Mouse (Mus musculus): ENCODE measurements around the gene Pak7. TPM values are rescaled to one million over a fixed set of nuclear protein-coding genes. Genes with fewer than 3 reads are reported as not detected.
A peak's percentile ranks its signal among the peaks of the same experiment; 100 is the strongest.

The Pak7 gene
- polyA plus RNA-seq, 1 experiment from 2014 or later = 0.57 TPM

GRCm38 (mm10) chr2:136150752-136151151 lies 237.0 kb downstream of the Pak7 start:
- H3K9me3 ChIP-seq (ENCODE audit: control insufficient read depth, low read length) = no peaks in the 10 kb centered on the region
- H3K36me3 ChIP-seq (ENCODE audit: control insufficient read depth, insufficient read depth, low read length) = no peaks in the 10 kb centered on the region
- no peak overlapping the region for H3K27ac ChIP-seq (replicated peaks in 1 of 2; ENCODE audit: control insufficient read depth in 1 of 2, insufficient read depth in 1 of 2, low read depth in 2 of 2, low read length in 2 of 2)
- H3K4me3 ChIP-seq (ENCODE audit: control insufficient read depth in 1 of 2, insufficient read depth in 1 of 2, low read depth in 1 of 2, low read length in 2 of 2) = no peak overlapping the region
- H3K4me2 ChIP-seq (ENCODE audit: low read length) = no peak overlapping the region
- no peaks in the 10 kb centered on the region for H3K4me1 ChIP-seq (ENCODE audit: control insufficient read depth in 2 of 2, insufficient read depth in 2 of 2, low read length in 2 of 2)
- no peak for ATAC-seq (ENCODE audit: insufficient number of reproducible peaks, insufficient read depth, low FRiP score, low read depth)
- WGBS = 72% methylated on average over 7 of the region's 7 CpGs
- no peak overlapping the region for H3K9ac ChIP-seq (ENCODE audit: low read length)
- no peaks in the 10 kb centered on the region for H3K27me3 ChIP-seq (ENCODE audit: control insufficient read depth, insufficient read depth, low read length)

- Histone ChIP-seq H3K9me3 (ENCODE audit: control insufficient read depth, low read length) (no peaks in the 10 kb centered on the region), H3K4me2 (ENCODE audit: low read length) (no peak overlapping the region), H3K27ac (replicated peaks in 1 of 2; ENCODE audit: control insufficient read depth in 1 of 2, insufficient read depth in 1 of 2, low read depth in 2 of 2, low read length in 2 of 2) (no peak overlapping the region), H3K4me3 (ENCODE audit: control insufficient read depth in 1 of 2, insufficient read depth in 1 of 2, low read depth in 1 of 2, low read length in 2 of 2) (no peak overlapping the region), H3K36me3 (ENCODE audit: control insufficient read depth, insufficient read depth, low read length) (no peaks in the 10 kb centered on the region), H3K27me3 (ENCODE audit: control insufficient read depth, insufficient read depth, low read length) (no peaks in the 10 kb centered on the region), H3K9ac (ENCODE audit: low read length) (no peak overlapping the region), H3K4me1 (ENCODE audit: control insufficient read depth in 2 of 2, insufficient read depth in 2 of 2, low read length in 2 of 2) (no peaks in the 10 kb centered on the region)
- 38% methylated on average over 4 of the region's 4 CpGs for WGBS
- ATAC-seq (ENCODE audit: insufficient number of reproducible peaks, insufficient read depth, low FRiP score, low read depth) = no peak
Observed at GRCm38 (mm10) chr2:136149530-136149929, 238.2 kb downstream of the Pak7 start.

- Histone ChIP-seq H3K27me3 (ENCODE audit: control insufficient read depth, insufficient read depth, low read length) (no peaks in the 10 kb centered on the region), H3K27ac (replicated peaks in 1 of 2; ENCODE audit: control insufficient read depth in 1 of 2, insufficient read depth in 1 of 2, low read depth in 2 of 2, low read length in 2 of 2) (no peak overlapping the region), H3K4me3 (ENCODE audit: control insufficient read depth in 1 of 2, insufficient read depth in 1 of 2, low read depth in 1 of 2, low read length in 2 of 2) (no peak overlapping the region), H3K9ac (ENCODE audit: low read length) (no peak overlapping the region), H3K4me2 (ENCODE audit: low read length) (no peak overlapping the region), H3K4me1 (ENCODE audit: control insufficient read depth in 2 of 2, insufficient read depth in 2 of 2, low read length in 2 of 2) (no peaks in the 10 kb centered on the region), H3K36me3 (ENCODE audit: control insufficient read depth, insufficient read depth, low read length) (no peaks in the 10 kb centered on the region), H3K9me3 (ENCODE audit: control insufficient read depth, low read length) (no peaks in the 10 kb centered on the region)
- ATAC-seq (ENCODE audit: insufficient number of reproducible peaks, insufficient read depth, low FRiP score, low read depth) = peak; percentile 69
- 7% methylated on average over 6 of the region's 6 CpGs for WGBS
Observed at GRCm38 (mm10) chr2:136148999-136149398, 238.8 kb downstream of the Pak7 start.

- Histone ChIP-seq H3K27ac (replicated peaks in 1 of 2; ENCODE audit: control insufficient read depth in 1 of 2, insufficient read depth in 1 of 2, low read depth in 2 of 2, low read length in 2 of 2) (no peak overlapping the region), H3K4me3 (ENCODE audit: control insufficient read depth in 1 of 2, insufficient read depth in 1 of 2, low read depth in 1 of 2, low read length in 2 of 2) (no peak overlapping the region), H3K9me3 (ENCODE audit: control insufficient read depth, low read length) (no peaks in the 10 kb centered on the region), H3K4me2 (ENCODE audit: low read length) (no peak overlapping the region), H3K4me1 (ENCODE audit: control insufficient read depth in 2 of 2, insufficient read depth in 2 of 2, low read length in 2 of 2) (no peaks in the 10 kb centered on the region), H3K9ac (ENCODE audit: low read length) (no peak overlapping the region), H3K36me3 (ENCODE audit: control insufficient read depth, insufficient read depth, low read length) (no peaks in the 10 kb centered on the region), H3K27me3 (ENCODE audit: control insufficient read depth, insufficient read depth, low read length) (no peaks in the 10 kb centered on the region)
- WGBS = 45% methylated on average over 2 of the region's 2 CpGs
- ATAC-seq (ENCODE audit: insufficient number of reproducible peaks, insufficient read depth, low FRiP score, low read depth) = no peak
Observed at GRCm38 (mm10) chr2:136140807-136141206, 247.0 kb downstream of the Pak7 start.

- Histone ChIP-seq H3K9ac (ENCODE audit: low read length) (no peak overlapping the region), H3K4me2 (ENCODE audit: low read length) (no peak overlapping the region), H3K4me1 (ENCODE audit: control insufficient read depth in 2 of 2, insufficient read depth in 2 of 2, low read length in 2 of 2) (no peaks in the 10 kb centered on the region), H3K36me3 (ENCODE audit: control insufficient read depth, insufficient read depth, low read length) (no peaks in the 10 kb centered on the region), H3K27ac (replicated peaks in 1 of 2; ENCODE audit: control insufficient read depth in 1 of 2, insufficient read depth in 1 of 2, low read depth in 2 of 2, low read length in 2 of 2) (no peak overlapping the region), H3K4me3 (ENCODE audit: control insufficient read depth in 1 of 2, insufficient read depth in 1 of 2, low read depth in 1 of 2, low read length in 2 of 2) (no peak overlapping the region), H3K9me3 (ENCODE audit: control insufficient read depth, low read length) (no peaks in the 10 kb centered on the region), H3K27me3 (ENCODE audit: control insufficient read depth, insufficient read depth, low read length) (no peaks in the 10 kb centered on the region)
- 49% methylated on average over 4 of the region's 4 CpGs for WGBS
- no peak for ATAC-seq (ENCODE audit: insufficient number of reproducible peaks, insufficient read depth, low FRiP score, low read depth)
Observed at GRCm38 (mm10) chr2:136139159-136140069, 248.4 kb downstream of the Pak7 start.

GRCm38 (mm10) chr2:136138451-136138850 lies 249.3 kb downstream of the Pak7 start:
- no peak overlapping the region for H3K9ac ChIP-seq (ENCODE audit: low read length)
- H3K4me2 ChIP-seq (ENCODE audit: low read length) = no peak overlapping the region
- no peaks in the 10 kb centered on the region for H3K9me3 ChIP-seq (ENCODE audit: control insufficient read depth, low read length)
- no peak for ATAC-seq (ENCODE audit: insufficient number of reproducible peaks, insufficient read depth, low FRiP score, low read depth)
- H3K27ac ChIP-seq (replicated peaks in 1 of 2; ENCODE audit: control insufficient read depth in 1 of 2, insufficient read depth in 1 of 2, low read depth in 2 of 2, low read length in 2 of 2) = no peak overlapping the region
- no peaks in the 10 kb centered on the region for H3K27me3 ChIP-seq (ENCODE audit: control insufficient read depth, insufficient read depth, low read length)
- H3K4me3 ChIP-seq (ENCODE audit: control insufficient read depth in 1 of 2, insufficient read depth in 1 of 2, low read depth in 1 of 2, low read length in 2 of 2) = no peak overlapping the region
- no peaks in the 10 kb centered on the region for H3K36me3 ChIP-seq (ENCODE audit: control insufficient read depth, insufficient read depth, low read length)
- H3K4me1 ChIP-seq (ENCODE audit: control insufficient read depth in 2 of 2, insufficient read depth in 2 of 2, low read length in 2 of 2) = no peaks in the 10 kb centered on the region

- Histone ChIP-seq H3K36me3 (ENCODE audit: control insufficient read depth, insufficient read depth, low read length) (no peaks in the 10 kb centered on the region), H3K9ac (ENCODE audit: low read length) (no peak overlapping the region), H3K27me3 (ENCODE audit: control insufficient read depth, insufficient read depth, low read length) (no peaks in the 10 kb centered on the region), H3K27ac (replicated peaks in 1 of 2; ENCODE audit: control insufficient read depth in 1 of 2, insufficient read depth in 1 of 2, low read depth in 2 of 2, low read length in 2 of 2) (no peak overlapping the region), H3K4me1 (ENCODE audit: control insufficient read depth in 2 of 2, insufficient read depth in 2 of 2, low read length in 2 of 2) (no peaks in the 10 kb centered on the region), H3K4me3 (ENCODE audit: control insufficient read depth in 1 of 2, insufficient read depth in 1 of 2, low read depth in 1 of 2, low read length in 2 of 2) (no peak overlapping the region), H3K9me3 (ENCODE audit: control insufficient read depth, low read length) (no peaks in the 10 kb centered on the region), H3K4me2 (ENCODE audit: low read length) (no peak overlapping the region)
- WGBS = 40% methylated on average over 6 of the region's 6 CpGs
- no peak for ATAC-seq (ENCODE audit: insufficient number of reproducible peaks, insufficient read depth, low FRiP score, low read depth)
Observed at GRCm38 (mm10) chr2:136121867-136122266, 265.9 kb downstream of the Pak7 start.

- Histone ChIP-seq H3K9ac (ENCODE audit: low read length) (no peak overlapping the region), H3K27me3 (ENCODE audit: control insufficient read depth, insufficient read depth, low read length) (no peaks in the 10 kb centered on the region), H3K4me1 (ENCODE audit: control insufficient read depth in 2 of 2, insufficient read depth in 2 of 2, low read length in 2 of 2) (no peaks in the 10 kb centered on the region), H3K4me3 (ENCODE audit: control insufficient read depth in 1 of 2, insufficient read depth in 1 of 2, low read depth in 1 of 2, low read length in 2 of 2) (no peak overlapping the region), H3K27ac (replicated peaks in 1 of 2; ENCODE audit: control insufficient read depth in 1 of 2, insufficient read depth in 1 of 2, low read depth in 2 of 2, low read length in 2 of 2) (no peak overlapping the region), H3K36me3 (ENCODE audit: control insufficient read depth, insufficient read depth, low read length) (no peaks in the 10 kb centered on the region), H3K9me3 (ENCODE audit: control insufficient read depth, low read length) (no peaks in the 10 kb centered on the region), H3K4me2 (ENCODE audit: low read length) (no peak overlapping the region)
- 89% methylated on average over 2 of the region's 2 CpGs for WGBS
- ATAC-seq (ENCODE audit: insufficient number of reproducible peaks, insufficient read depth, low FRiP score, low read depth) = no peak
Observed at GRCm38 (mm10) chr2:136118006-136118405, 269.8 kb downstream of the Pak7 start.
